Mouse (Mus musculus) kidney, embryonic 14.5 days (tissue): ENCODE results near the gene Ppp2r5b. TPM values are rescaled to one million over a fixed set of nuclear protein-coding genes. Genes with fewer than 3 reads are reported as not detected.

Source experiments
- ATAC-seq: fragments of 200-750 bp; cut with Nextera tagmentation; 2 replicates; pipeline ENCODE4 v1.8.0; 2017; ENCODE audit warnings: moderate number of reproducible peaks, mild to moderate bottlenecking, moderate TSS enrichment, moderate library complexity; ENCODE audit not compliant: low FRiP score, low TSS enrichment
- H3K27ac ChIP-seq: fragments of 300-500 bp; sonication (generic); 2 replicates; pipeline ENCODE4 v1.5.1; 2014; ENCODE audit warnings: low read depth, mild to moderate bottlenecking, low read length, moderate library complexity, mixed read lengths
- H3K27me3 ChIP-seq: fragments of 300-500 bp; sonication (generic); 2 replicates; pipeline ENCODE4 v1.6.1; 2014; ENCODE audit warnings: mild to moderate bottlenecking, low read length; ENCODE audit not compliant: control insufficient read depth, insufficient read depth
- H3K36me3 ChIP-seq: fragments of 300-500 bp; sonication (generic); 2 replicates; pipeline ENCODE4 v1.6.1; 2014; ENCODE audit warnings: low read length, mixed read lengths; ENCODE audit not compliant: control insufficient read depth, insufficient read depth
- H3K4me1 ChIP-seq: fragments of 300-500 bp; sonication (generic); 2 replicates; pipeline ENCODE4 v1.6.1; 2014; ENCODE audit warnings: low read length, mixed read lengths; ENCODE audit not compliant: control insufficient read depth, insufficient read depth
- H3K4me2 ChIP-seq: fragments of 300-500 bp; sonication (generic); replicated peaks from 2 replicates; pipeline ENCODE4 v1.6.1; 2014; ENCODE audit warnings: low read depth, mild to moderate bottlenecking, low read length
- H3K4me3 ChIP-seq: fragments of 300-500 bp; sonication (generic); 2 replicates; pipeline ENCODE4 v1.5.1; 2014; ENCODE audit warnings: mild to moderate bottlenecking, low read length
- H3K9ac ChIP-seq: fragments of 300-500 bp; sonication (generic); 2 replicates; pipeline ENCODE4 v1.6.1; 2014; ENCODE audit warnings: low read depth, mild to moderate bottlenecking, low read length, moderate library complexity
- H3K9me3 ChIP-seq: fragments of 300-500 bp; sonication (generic); 2 replicates; pipeline ENCODE4 v1.6.1; 2016; ENCODE audit warnings: low read length; ENCODE audit not compliant: control insufficient read depth
- WGBS: fragments of 180-500 bp; shearing (Covaris S2); extraction: QIAGEN DNeasy Blood & Tissue Kit; methylation state at CpG from one replicate; pipeline ENCODE4 v1.1.7; 2014; 5-methylcytosine and 5-hydroxymethylcytosine counted together
- microRNA counts: library from miRNA; unstranded; fragments of <30 nt; microRNA quantifications from one replicate; lab custom pipeline; 2017
- microRNA-seq: library from miRNA; unstranded; fragments of <30 nt; microRNA quantifications from one replicate; pipeline ENCODE4, GENCODE M21; 2016
- polyA plus RNA-seq: library from polyadenylated mRNA; unstranded; fragments of >200 nt; fragmentation: Nextera tagmentation; extraction: Ambion mirVana; gene quantifications from 2 replicates; pipeline ENCODE4 v1.2.1, GENCODE M21; 2014

The Ppp2r5b gene
- polyA plus RNA-seq, 1 experiment from 2014 or later = 19.7 TPM

DNA sequence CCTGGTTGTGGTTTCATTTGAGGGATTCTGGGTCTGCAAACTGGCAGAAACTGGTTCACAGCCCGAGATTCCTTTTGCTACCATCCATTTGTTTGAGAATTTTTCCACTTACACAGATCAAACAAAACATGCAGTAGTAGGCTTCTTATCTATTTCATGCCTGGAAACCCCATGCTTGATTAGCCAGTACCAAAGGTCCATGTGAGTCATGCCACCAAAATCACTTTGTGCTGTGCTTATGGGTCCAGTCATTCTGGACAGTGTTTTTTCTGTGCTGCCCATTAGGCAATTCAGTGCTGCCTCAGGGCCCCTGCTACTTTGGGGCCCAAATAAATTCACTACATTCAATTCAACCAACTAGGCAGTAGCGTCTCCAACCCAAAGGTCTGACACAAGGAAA, 31.4 kb downstream of the Ppp2r5b start:
- H3K4me2 ChIP-seq = no peak overlapping the region
- no peaks in the 10 kb centered on the region for H3K27me3 ChIP-seq
- no peak for ATAC-seq
- H3K4me3 ChIP-seq = no peak overlapping the region
- H3K4me1 ChIP-seq = no peaks in the 10 kb centered on the region
- H3K27ac ChIP-seq = no peak overlapping the region
- no peaks in the 10 kb centered on the region for H3K36me3 ChIP-seq
- WGBS = 77% methylated on average over 2 of the region's 2 CpGs
- H3K9ac ChIP-seq = no peak overlapping the region
- H3K9me3 ChIP-seq = no peaks in the 10 kb centered on the region

DNA sequence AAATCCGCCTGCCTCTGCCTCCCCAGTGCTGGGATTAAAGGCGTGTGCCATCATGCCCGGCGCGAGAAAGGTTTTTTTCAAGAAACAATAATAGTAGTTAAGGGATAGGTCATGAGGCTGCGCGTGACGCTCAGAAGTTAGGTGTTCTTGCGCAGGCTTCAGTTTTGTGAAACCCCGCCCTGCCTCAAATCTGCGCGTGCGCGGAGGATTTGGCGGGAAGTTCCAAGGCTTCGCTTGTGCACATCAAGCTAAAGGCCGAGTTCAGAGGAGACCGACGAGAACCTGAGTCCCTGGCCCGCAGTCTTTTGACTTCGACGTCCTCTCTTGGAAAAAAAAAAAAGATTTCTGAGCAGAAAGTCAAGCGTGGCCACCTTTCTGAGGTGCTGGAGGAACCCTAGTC, 51.5 kb downstream of the Ppp2r5b start, which contains the start of gene Majin:
TSS of gene Majin (plus strand) at position 258 of the 400 bp plus-strand sequence.
- no peaks in the 10 kb centered on the region for H3K4me1 ChIP-seq
- no peaks in the 10 kb centered on the region for H3K9me3 ChIP-seq
- H3K36me3 ChIP-seq = no peaks in the 10 kb centered on the region
- ATAC-seq = no peak
- H3K27ac ChIP-seq = no peak within 1 kb of the TSS
- H3K4me2 ChIP-seq = no peak within 1 kb of the TSS
- WGBS = 87% methylated on average over 23 of the region's 23 CpGs
- H3K27me3 ChIP-seq = no peaks in the 10 kb centered on the region
- no peak within 1 kb of the TSS for H3K4me3 ChIP-seq
- no peak within 1 kb of the TSS for H3K9ac ChIP-seq

- H3K36me3 ChIP-seq = no peaks in the 10 kb centered on the region
- no peak for ATAC-seq
- 9% methylated on average over 3 of the region's 3 CpGs for WGBS
Measured at GRCm38 (mm10) chr19:6182534-6182933, 53.1 kb downstream of the Ppp2r5b start.

DNA sequence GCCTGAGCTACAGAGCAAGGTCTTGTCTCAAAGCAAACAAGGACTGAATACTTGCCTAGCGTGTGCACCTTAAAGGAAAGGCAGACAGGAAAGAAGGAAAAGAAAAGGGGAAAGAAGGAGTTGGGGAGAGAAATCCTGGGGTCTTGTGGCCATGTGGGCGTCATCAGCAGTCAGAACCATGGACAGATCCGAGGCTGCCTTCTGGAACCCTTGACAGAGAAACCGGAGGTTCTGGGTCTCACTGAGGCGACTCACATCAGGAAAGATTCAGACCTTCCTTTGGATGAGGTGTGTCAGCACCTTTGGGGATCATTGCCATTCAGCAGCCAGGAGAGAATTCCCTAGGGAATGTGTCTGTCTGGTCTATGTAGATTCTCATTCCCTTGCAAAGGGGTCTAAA, 54.0 kb downstream of the Ppp2r5b start:
- no peak for ATAC-seq
- no peak overlapping the region for H3K4me2 ChIP-seq
- no peak overlapping the region for H3K9ac ChIP-seq
- WGBS = 19% methylated on average over 5 of the region's 5 CpGs
- H3K4me1 ChIP-seq = no peaks in the 10 kb centered on the region
- no peaks in the 10 kb centered on the region for H3K9me3 ChIP-seq
- H3K4me3 ChIP-seq = no peak overlapping the region
- H3K27ac ChIP-seq = no peak overlapping the region
- H3K36me3 ChIP-seq = no peaks in the 10 kb centered on the region
- H3K27me3 ChIP-seq = no peaks in the 10 kb centered on the region

More at GRCm38 (mm10) chr19:6182534-6182933, 53.1 kb downstream of the Ppp2r5b start:
- Histone ChIP-seq H3K27ac (no peak overlapping the region), H3K27me3 (no peaks in the 10 kb centered on the region), H3K9me3 (no peaks in the 10 kb centered on the region), H3K4me3 (no peak overlapping the region), H3K4me1 (no peaks in the 10 kb centered on the region), H3K4me2 (no peak overlapping the region), H3K9ac (no peak overlapping the region)

GRCm38 (mm10) chr19:6178775-6179174, 56.9 kb downstream of the Ppp2r5b start:
- Histone ChIP-seq H3K27me3 (no peaks in the 10 kb centered on the region), H3K4me3 (no peak overlapping the region), H3K4me2 (no peak overlapping the region), H3K9me3 (no peaks in the 10 kb centered on the region), H3K36me3 (no peaks in the 10 kb centered on the region), H3K27ac (no peak overlapping the region), H3K4me1 (no peaks in the 10 kb centered on the region), H3K9ac (no peak overlapping the region)
- 93% methylated on average over 5 of the region's 6 CpGs for WGBS
- no peak for ATAC-seq

MicroRNA genes within 50 kb of the gene (microRNA counts, 519-probe panel; counts per million panel counts)
- microRNA mmu-miR-192 (lab: Ali Mortazavi, UCI) = 2,525 counts per million, percentile 6 among the panel's probes with 10 or more counts

Small RNA genes lying within 50 kb of the gene (microRNA-seq; reads per million reads assigned to microRNA genes)
- 136 reads per million, percentile 58 among the genes with 10 or more reads in this experiment for gene Mir192
- gene Mir194-2 = 77.8 reads per million, percentile 50 among the genes with 10 or more reads in this experiment

Other genes starting within 250 kb of the Ppp2r5b start
- gene Slc22a20, start 249.7 kb downstream of the Ppp2r5b start, polyA plus RNA-seq = not detected in 2 replicates
- 6.3 and 8.6 TPM in 2 replicates for gene Capn1, start 220.0 kb downstream of the Ppp2r5b start, polyA plus RNA-seq
- gene Syvn1, start 189.3 kb downstream of the Ppp2r5b start, polyA plus RNA-seq = 23.5 and 32.8 TPM in 2 replicates
- gene Mrpl49, start 178.1 kb downstream of the Ppp2r5b start, polyA plus RNA-seq = 77.3 and 89.5 TPM in 2 replicates
- 839 and 1,033 TPM in 2 replicates for gene Fau, start 178.0 kb downstream of the Ppp2r5b start, polyA plus RNA-seq
- gene Znhit2, start 174.7 kb downstream of the Ppp2r5b start, polyA plus RNA-seq = 38.6 and 44.4 TPM in 2 replicates
- gene Tm7sf2, start 167.5 kb downstream of the Ppp2r5b start, polyA plus RNA-seq = 22.1 and 24.6 TPM in 2 replicates
- gene Vps51, start 158.6 kb downstream of the Ppp2r5b start, polyA plus RNA-seq = 60.8 and 75.0 TPM in 2 replicates
- gene Tmem262, start 155.8 kb downstream of the Ppp2r5b start, polyA plus RNA-seq = not detected in 2 replicates
- gene Gm28374, start 153.6 kb downstream of the Ppp2r5b start, polyA plus RNA-seq = 1.1 and 1.5 TPM in 2 replicates
- gene Zfpl1, start 150.9 kb downstream of the Ppp2r5b start, polyA plus RNA-seq = 81.0 and 82.3 TPM in 2 replicates
- gene Cdca5, start 150.9 kb downstream of the Ppp2r5b start, polyA plus RNA-seq = 43.1 and 53.5 TPM in 2 replicates
- 0.47 and 1.7 TPM in 2 replicates for gene AC131692.1, start 141.5 kb downstream of the Ppp2r5b start, polyA plus RNA-seq
- 0.44 and 0.60 TPM in 2 replicates for gene Naaladl1, start 130.1 kb downstream of the Ppp2r5b start, polyA plus RNA-seq
- 56.1 and 64.4 TPM in 2 replicates for gene Sac3d1, start 117.2 kb downstream of the Ppp2r5b start, polyA plus RNA-seq
- 29.6 and 37.0 TPM in 2 replicates for gene Snx15, start 107.6 kb downstream of the Ppp2r5b start, polyA plus RNA-seq
- gene Batf2, start 94.9 kb downstream of the Ppp2r5b start, polyA plus RNA-seq = 0.15 TPM in 1 of 2 replicates, not detected in the other
- 82.6 and 98.8 TPM in 2 replicates for gene Arl2, start 94.3 kb downstream of the Ppp2r5b start, polyA plus RNA-seq
- gene Majin, start 51.5 kb downstream of the Ppp2r5b start, polyA plus RNA-seq = not detected in 2 replicates
- 0.93 TPM in 1 of 2 replicates, not detected in the other for gene Gpha2, start 9.5 kb downstream of the Ppp2r5b start, polyA plus RNA-seq
- 7.2 and 12.4 TPM in 2 replicates for gene Atg2a, start 5.8 kb upstream of the Ppp2r5b start, polyA plus RNA-seq
- 38.3 and 46.0 TPM in 2 replicates for gene Ehd1, start 40.9 kb upstream of the Ppp2r5b start, polyA plus RNA-seq
- gene Cdc42bpg, start 70.6 kb upstream of the Ppp2r5b start, polyA plus RNA-seq = 0.89 and 2.0 TPM in 2 replicates
- 46.1 and 49.1 TPM in 2 replicates for gene Men1, start 99.1 kb upstream of the Ppp2r5b start, polyA plus RNA-seq
- gene Map4k2, start 105.3 kb upstream of the Ppp2r5b start, polyA plus RNA-seq = 12.5 and 12.8 TPM in 2 replicates
- 127 and 183 TPM in 2 replicates for gene Sf1, start 127.8 kb upstream of the Ppp2r5b start, polyA plus RNA-seq
- 15.7 and 16.4 TPM in 2 replicates for gene Pygm, start 148.5 kb upstream of the Ppp2r5b start, polyA plus RNA-seq
- gene Rasgrp2, start 163.5 kb upstream of the Ppp2r5b start, polyA plus RNA-seq = 77.1 and 78.6 TPM in 2 replicates
- 5.4 and 8.4 TPM in 2 replicates for gene Nrxn2, start 182.9 kb upstream of the Ppp2r5b start, polyA plus RNA-seq